ENCODE assay signal across 8 mouse cellular contexts in the genomic region with DNA sequence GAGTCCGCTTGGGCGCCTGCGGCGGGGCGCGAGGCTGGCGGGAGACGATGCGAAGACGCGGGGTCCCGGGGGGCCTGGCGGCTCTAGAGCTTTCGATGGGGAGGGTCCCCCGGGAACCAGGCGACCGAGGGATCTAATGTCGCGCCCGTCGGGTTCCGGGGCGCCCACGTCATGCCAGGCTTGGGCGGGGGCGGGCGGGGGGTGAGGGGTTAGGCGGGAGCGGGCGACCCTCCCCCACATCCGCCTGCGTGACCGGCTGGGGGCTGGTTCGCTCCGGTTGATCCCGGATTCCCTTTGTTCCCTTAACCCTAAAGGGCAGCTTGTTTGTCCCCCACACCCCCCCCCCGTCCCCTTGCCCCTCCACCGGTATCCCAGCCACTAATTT. TPM values are rescaled to one million over a fixed set of nuclear protein-coding genes. Genes with fewer than 3 reads are reported as not detected.
A peak's percentile ranks its signal among the peaks of the same experiment; 100 is the strongest.
DNase-seq lines count a peak whose midpoint lies in the region; ATAC-seq and TF ChIP-seq lines count a peak whose summit lies in the region.

No protein-coding gene starts in this region.

- peak; percentile 80 for ATAC-seq in kidney, embryonic 16.5 days (ENCODE audit: low FRiP score, low TSS enrichment)
- ATAC-seq in hindbrain, embryonic 13.5 days (ENCODE audit: low FRiP score), result peak; percentile 90

- DNase-seq in kidney, adult 9 months, result no peak
- DNase-seq in midbrain, embryonic 10.5 days (ENCODE audit: low spot score), result peak; percentile 83
- no peak for DNase-seq in layer of hippocampus, adult 18-20 months (ENCODE audit: low spot score in 2 of 2)
- DNase-seq in cerebellum, adult 9-11 months, result no peak
- DNase-seq in B cell, adult 2 months, result no peak

- H3K9me3 ChIP-seq in kidney, embryonic 16.5 days (ENCODE audit: low read length), result no peaks in the 10 kb centered on the region
- H3K9me3 ChIP-seq in hindbrain, embryonic 13.5 days, result no peaks in the 10 kb centered on the region
- no peaks in the 10 kb centered on the region for H3K9me3 ChIP-seq in midbrain, embryonic 10.5 days (replicated peaks)

- peak overlapping the region; percentile 56 for H3K4me2 ChIP-seq in kidney, embryonic 16.5 days (replicated peaks; ENCODE audit: low read depth, low read length)
- H3K4me2 ChIP-seq in hindbrain, embryonic 13.5 days, result peak overlapping the region; percentile 89

- no peaks in the 10 kb centered on the region for H3K27me3 ChIP-seq in kidney, embryonic 16.5 days (ENCODE audit: insufficient read depth, low read length)
- H3K27me3 ChIP-seq in hindbrain, embryonic 13.5 days, result no peaks in the 10 kb centered on the region
- no peaks in the 10 kb centered on the region for H3K27me3 ChIP-seq in midbrain, embryonic 10.5 days (ENCODE audit: low read depth, poor library complexity, severe bottlenecking)

- peaks cover 33% of the 10 kb centered on the region for H3K4me1 ChIP-seq in kidney, embryonic 16.5 days (ENCODE audit: insufficient read depth, low read length)
- no peaks in the 10 kb centered on the region; the same call in 1 of the 2 replicates for H3K4me1 ChIP-seq in bone marrow, adult 2 months (ENCODE audit: control insufficient read depth, insufficient read depth, low read length)
- peaks cover 42% of the 10 kb centered on the region for H3K4me1 ChIP-seq in hindbrain, embryonic 13.5 days (replicated peaks)
- H3K4me1 ChIP-seq in midbrain, embryonic 10.5 days, result peaks cover 30% of the 10 kb centered on the region

- WGBS in kidney, embryonic 16.5 days, result under 1% methylated on average over 36 of the region's 38 CpGs
- WGBS in bone marrow, adult 2 months, result under 1% methylated on average over 38 of the region's 38 CpGs
- WGBS in hindbrain, embryonic 13.5 days, result under 1% methylated on average over 24 of the region's 38 CpGs
- under 1% methylated on average over 30 of the region's 38 CpGs for WGBS in midbrain, embryonic 10.5 days

- TF ChIP-seq CTCF in bone marrow, adult 2 months (IDR thresholded peaks at IDR 0.05; ENCODE audit: control insufficient read depth, insufficient read depth, low read length), result no peak

- H3K4me3 ChIP-seq in kidney, embryonic 16.5 days (ENCODE audit: low read length), result peak overlapping the region; percentile 77
- peak overlapping the region; percentile 97 for H3K4me3 ChIP-seq in bone marrow, adult 2 months (replicated peaks; ENCODE audit: control insufficient read depth, low read depth, low read length)
- peak overlapping the region; percentile 94 for H3K4me3 ChIP-seq in hindbrain, embryonic 13.5 days
- H3K4me3 ChIP-seq in midbrain, embryonic 10.5 days, result peak overlapping the region; percentile 97

- H3K27ac ChIP-seq in kidney, embryonic 16.5 days (ENCODE audit: low read length), result peak overlapping the region; percentile 96
- peak overlapping the region; percentile 95 for H3K27ac ChIP-seq in bone marrow, adult 2 months (ENCODE audit: control insufficient read depth, insufficient read depth, low read depth, low read length, poor library complexity)
- H3K27ac ChIP-seq in hindbrain, embryonic 13.5 days, result peak overlapping the region; percentile 99
- peak overlapping the region; percentile 100 for H3K27ac ChIP-seq in midbrain, embryonic 10.5 days (replicated peaks)

- H3K9ac ChIP-seq in kidney, embryonic 16.5 days (replicated peaks; ENCODE audit: low read length), result peak overlapping the region; percentile 96
- H3K9ac ChIP-seq in hindbrain, embryonic 13.5 days, result peak overlapping the region; percentile 96

- no peak for TF ChIP-seq POLR2A in bone marrow, adult 2 months (IDR thresholded peaks at IDR 0.05; ENCODE audit: borderline replicate concordance, control insufficient read depth, low read depth, low read length)

- 0 out of 2 replicates have a peak, but pooled peaks cover 4% of the 10 kb centered on the region for H3K36me3 ChIP-seq in kidney, embryonic 16.5 days (ENCODE audit: insufficient read depth, low read length)
- no peaks in the 10 kb centered on the region for H3K36me3 ChIP-seq in hindbrain, embryonic 13.5 days
- peaks cover 29% of the 10 kb centered on the region for H3K36me3 ChIP-seq in midbrain, embryonic 10.5 days

RNA-seq across cellular contexts. Expression of a gene that starts 0.3 kb away (rescaled TPM):
- 71.7 and 84.3 TPM in 2 replicates for polyA plus RNA-seq in kidney, embryonic 16.5 days (2015; fragmentation: Nextera tagmentation; extraction: Ambion mirVana)
- 27.7 and 29.6 TPM in 2 replicates for polyA plus RNA-seq in bone marrow, adult 2 months (2011; ENCODE audit: insufficient read depth, insufficient read length, low replicate concordance, missing spikeins)
- 52.3 and 55.9 TPM in 2 replicates for polyA plus RNA-seq in hindbrain, embryonic 13.5 days (2015; fragmentation: Nextera tagmentation; extraction: Ambion mirVana)
- 99.6 and 101 TPM in 2 replicates for polyA plus RNA-seq in midbrain, embryonic 10.5 days (2016; fragmentation: Nextera tagmentation; extraction: Ambion mirVana)
- total RNA-seq in layer of hippocampus, adult 18-20 months (2021), result 10 to 100 TPM; 49.9 to 59.5 TPM

RNA-seq across cellular contexts. Expression of a gene that starts 21.7 kb away (rescaled TPM):
- polyA plus RNA-seq in kidney, embryonic 16.5 days (2015; fragmentation: Nextera tagmentation; extraction: Ambion mirVana), result 3.4 and 3.5 TPM in 2 replicates
- polyA plus RNA-seq in bone marrow, adult 2 months (2011; ENCODE audit: insufficient read depth, insufficient read length, low replicate concordance, missing spikeins), result 8.6 and 12.6 TPM in 2 replicates
- polyA plus RNA-seq in hindbrain, embryonic 13.5 days (2015; fragmentation: Nextera tagmentation; extraction: Ambion mirVana), result 3.2 and 3.3 TPM in 2 replicates
- polyA plus RNA-seq in midbrain, embryonic 10.5 days (2016; fragmentation: Nextera tagmentation; extraction: Ambion mirVana), result 3.3 and 4.6 TPM in 2 replicates
- total RNA-seq in layer of hippocampus, adult 18-20 months (2021), result 10 to 100 TPM; 11.7 to 13.2 TPM

RNA-seq across cellular contexts. Expression of a gene that starts 21.7 kb away (rescaled TPM):
- polyA plus RNA-seq in kidney, embryonic 16.5 days (2015; fragmentation: Nextera tagmentation; extraction: Ambion mirVana), result 26.5 and 32.3 TPM in 2 replicates
- polyA plus RNA-seq in bone marrow, adult 2 months (2011; ENCODE audit: insufficient read depth, insufficient read length, low replicate concordance, missing spikeins), result 69.3 and 87.8 TPM in 2 replicates
- polyA plus RNA-seq in hindbrain, embryonic 13.5 days (2015; fragmentation: Nextera tagmentation; extraction: Ambion mirVana), result 17.7 and 19.9 TPM in 2 replicates
- 55.8 and 57.6 TPM in 2 replicates for polyA plus RNA-seq in midbrain, embryonic 10.5 days (2016; fragmentation: Nextera tagmentation; extraction: Ambion mirVana)
- total RNA-seq in layer of hippocampus, adult 18-20 months (2021), result 1 to 10 TPM; 4.9 to 5.0 TPM
